Mouse (Mus musculus) cerebellum, postnatal 36 days (tissue): ENCODE measurements around the gene Stx2.
"Not testable (repeated sequence)": the region's sequence is repeated elsewhere in the genome, so short reads cannot be mapped to it uniquely, and the experiment has no call there.

ENCODE experiments used
- DNase-seq, 2 experiments: peaks; one replicate each; pipeline ENCODE4 v3.0.0; 2021 to 2022; ENCODE audit warnings: mixed read lengths in 2 of 2

Gene Stx2

DNA sequence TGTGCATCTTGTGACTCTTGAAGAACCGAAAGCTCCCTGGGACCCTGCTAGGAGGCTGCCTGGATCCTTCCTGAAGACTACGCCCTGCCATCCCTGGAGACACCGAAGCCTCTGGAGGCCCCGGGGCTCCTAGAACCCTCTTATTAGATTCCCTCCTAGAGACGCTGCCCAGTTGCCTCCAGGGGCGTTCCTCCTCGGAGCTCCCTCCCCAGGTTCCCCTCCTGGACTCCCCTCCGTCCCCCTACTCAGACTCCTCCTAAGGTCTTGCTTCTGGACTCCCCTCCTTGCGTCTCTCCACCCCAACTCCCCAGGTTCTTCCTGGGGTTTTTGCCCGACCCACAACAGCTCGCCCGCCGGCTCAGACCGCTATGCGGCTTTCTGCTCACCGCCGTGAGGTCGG is 366 bp downstream of the Stx2 start:
- DNase-seq, result no peak

GRCm38 (mm10) chr5:129007105-129007957 is 1.0 kb downstream of the Stx2 start:
- peak in 1 of 2 experiments; percentile 11 for DNase-seq

DNA sequence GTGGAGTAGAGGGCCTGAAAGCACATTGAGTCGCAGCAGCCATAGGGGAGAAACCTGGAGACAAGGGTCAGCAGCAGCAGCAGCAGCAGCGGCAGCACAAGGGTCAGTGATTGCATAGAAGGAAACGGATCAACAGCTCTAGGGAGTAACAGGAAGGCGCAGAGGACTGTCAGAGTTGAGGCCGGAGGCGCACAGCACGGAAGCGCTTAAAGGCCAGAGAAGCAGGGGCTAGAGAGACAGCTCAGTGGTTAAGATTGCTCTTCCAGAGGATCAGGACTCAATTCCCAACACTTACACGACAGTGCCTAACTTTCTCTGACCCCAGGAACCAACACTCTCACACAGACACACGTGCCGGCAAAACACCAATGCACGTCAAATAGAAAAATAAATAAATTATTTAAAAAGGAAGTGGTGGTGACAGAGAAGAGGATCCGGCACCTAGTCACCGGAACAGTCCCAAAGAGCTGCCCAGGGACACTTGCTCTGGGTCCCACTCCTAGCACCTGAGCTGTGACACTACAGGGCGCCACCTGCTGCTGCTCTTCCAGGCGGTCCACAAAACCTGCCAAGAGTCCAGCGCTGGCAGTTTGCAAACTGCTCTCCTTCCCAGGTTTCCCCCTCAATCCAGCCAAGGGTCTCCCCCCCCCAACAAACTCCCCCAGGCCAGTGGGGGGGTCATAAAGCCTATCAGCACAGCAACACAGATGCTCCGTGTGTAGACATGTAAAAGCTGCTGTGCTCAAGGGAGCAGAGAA is 2.2 kb downstream of the Stx2 start:
- no peak for DNase-seq

- no peak for DNase-seq
Measured at GRCm38 (mm10) chr5:129005416-129005815, 3.0 kb downstream of the Stx2 start.

DNA sequence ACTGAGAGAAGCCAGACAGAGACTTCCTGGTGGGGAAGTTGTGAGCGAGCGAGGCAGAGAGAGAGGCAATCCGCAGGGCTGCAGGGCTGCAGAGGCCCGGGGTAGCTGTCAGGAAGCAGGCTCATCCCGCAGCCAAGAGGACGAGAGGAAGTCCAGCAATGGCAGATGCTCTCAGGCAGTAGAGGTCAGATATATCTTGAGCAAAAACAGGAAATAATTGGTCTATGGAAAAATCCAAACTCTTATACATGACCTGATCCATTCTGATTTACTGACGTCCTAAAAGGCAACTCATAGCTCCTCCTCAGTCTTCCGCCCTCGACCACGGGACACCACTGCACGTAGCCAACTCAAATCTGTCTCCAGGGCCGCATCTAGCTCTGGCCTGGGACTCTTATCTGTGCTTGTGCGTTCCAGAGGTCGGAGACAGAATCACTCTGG is 5.8 kb downstream of the Stx2 start:
- DNase-seq, result no peak

DNA sequence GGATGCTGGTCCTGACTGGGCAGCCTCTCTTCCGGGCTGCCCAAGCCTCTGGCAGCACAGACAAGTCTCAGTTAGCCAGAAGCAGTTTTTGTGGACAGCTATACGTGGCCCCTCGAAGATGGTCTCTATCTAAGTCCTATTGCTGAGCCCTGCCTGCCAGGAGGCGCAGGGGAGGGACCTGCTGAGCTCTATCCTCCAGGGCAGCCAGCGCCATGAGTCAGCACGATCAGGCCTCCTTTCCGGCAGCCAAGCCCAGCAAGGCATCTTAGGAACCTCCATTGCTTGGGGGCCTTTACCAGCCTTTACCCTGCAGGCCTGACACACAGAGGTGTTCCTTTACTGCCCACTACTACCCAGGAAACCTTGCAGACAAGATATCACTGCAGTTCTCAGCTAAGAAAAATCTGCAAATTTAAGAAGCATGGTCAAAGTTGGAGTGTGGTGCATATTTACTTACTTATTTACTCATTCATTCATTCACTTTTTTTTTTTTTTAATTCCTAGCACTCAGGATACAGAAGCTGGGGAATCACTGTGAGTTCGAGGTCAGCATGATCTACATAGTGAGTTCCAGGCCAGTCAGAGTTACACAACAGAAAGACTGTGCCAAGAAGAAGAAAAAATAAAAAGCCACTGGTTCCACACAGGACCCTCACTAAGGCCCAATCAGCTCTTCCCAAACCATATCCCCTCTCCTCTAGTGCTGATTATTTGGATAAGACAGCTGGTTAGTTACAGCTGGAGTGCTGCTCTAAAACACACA is 7.5 kb downstream of the Stx2 start:
- no peak for DNase-seq

DNA sequence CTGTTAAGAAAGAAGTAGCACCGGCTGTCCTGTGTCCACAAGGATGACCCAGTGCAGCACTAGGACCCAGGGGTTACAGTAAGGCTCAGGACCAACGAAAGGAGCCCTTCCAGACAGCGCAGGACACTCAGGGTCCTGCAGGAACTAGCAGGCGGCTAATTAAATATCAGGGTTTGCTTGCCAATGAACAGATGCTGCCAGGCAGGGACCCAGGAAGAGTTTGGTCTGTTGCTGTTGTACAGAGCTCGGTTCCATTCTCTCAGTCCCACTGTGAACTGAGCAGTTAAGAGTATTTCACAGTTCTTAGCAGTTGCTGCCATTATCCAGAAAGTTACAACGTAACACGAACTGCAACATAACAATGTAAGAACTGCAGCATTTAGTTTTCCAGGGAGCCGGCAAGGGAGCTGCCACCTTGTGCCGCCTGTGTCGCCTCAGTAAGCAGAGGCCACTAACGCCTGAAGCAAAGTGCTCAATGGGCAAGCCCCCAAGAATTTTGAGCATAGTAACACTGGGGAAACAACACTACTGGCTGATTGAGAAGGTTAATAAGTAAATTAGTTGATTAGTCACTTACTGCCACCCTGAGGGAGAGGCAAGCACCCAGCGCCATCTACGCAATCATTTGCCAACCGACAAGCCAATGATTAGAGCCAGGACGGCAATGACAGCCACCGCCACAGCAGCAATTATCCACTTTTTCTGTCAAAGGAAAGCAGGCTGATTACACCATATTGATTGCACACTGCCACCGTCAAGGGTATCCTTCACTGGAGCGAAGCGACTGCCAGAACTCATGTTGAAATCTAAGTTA is 21.0 kb downstream of the Stx2 start:
- no peak for DNase-seq

DNA sequence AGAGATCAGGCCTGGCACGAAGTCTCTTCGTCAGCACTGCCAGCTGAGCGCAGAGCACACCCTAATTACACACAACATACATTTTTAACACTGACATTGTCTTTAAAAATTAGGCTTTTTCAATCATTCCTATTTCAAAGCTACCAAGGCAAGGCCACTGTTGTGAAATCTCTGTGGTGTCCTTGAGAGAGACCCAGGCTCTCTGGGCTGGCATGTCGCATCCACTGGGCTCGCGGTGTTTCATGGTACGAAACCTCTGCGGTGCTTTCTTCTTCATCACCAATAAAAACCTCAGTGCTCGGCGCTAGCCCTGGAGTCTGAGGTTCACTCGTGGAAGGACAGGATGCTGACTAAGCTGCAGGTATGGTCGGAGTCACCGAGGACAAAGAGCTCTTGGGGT is 22.4 kb downstream of the Stx2 start:
- no peak for DNase-seq

GRCm38 (mm10) chr5:128984536-128984935 is 23.8 kb downstream of the Stx2 start:
- no peak for DNase-seq

GRCm38 (mm10) chr5:128981607-128982006 is 26.8 kb downstream of the Stx2 start:
- DNase-seq, result peak; percentile 71 to 74

GRCm38 (mm10) chr5:128980857-128981256 is 27.5 kb downstream of the Stx2 start:
- no peak for DNase-seq

- DNase-seq, result no peak
Measured at GRCm38 (mm10) chr5:128978957-128979356, 29.4 kb downstream of the Stx2 start.

DNA sequence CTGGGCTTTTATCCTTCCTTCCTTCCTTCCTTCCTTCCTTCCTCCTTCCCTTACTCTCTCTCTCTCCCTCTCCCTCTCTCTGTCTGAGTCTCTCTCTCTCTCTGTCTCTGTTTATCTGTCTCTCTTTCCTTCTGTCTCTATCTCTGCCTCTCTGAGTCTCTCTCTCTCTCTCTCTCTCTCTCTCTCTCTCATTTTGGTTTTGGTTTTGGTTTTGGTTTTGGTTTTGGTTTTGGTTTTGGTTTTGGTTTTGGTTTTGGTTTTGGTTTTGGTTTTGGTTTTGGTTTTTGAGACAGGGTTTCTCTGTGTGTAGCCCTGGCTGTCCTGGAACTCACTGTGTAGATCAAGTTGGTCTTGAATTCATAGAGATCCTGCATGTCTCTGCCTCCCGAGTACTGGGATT is 30.9 kb downstream of the Stx2 start:
- DNase-seq, result not testable (repeated sequence)

GRCm38 (mm10) chr5:128976266-128976665 is 32.1 kb downstream of the Stx2 start:
- no peak for DNase-seq

DNA sequence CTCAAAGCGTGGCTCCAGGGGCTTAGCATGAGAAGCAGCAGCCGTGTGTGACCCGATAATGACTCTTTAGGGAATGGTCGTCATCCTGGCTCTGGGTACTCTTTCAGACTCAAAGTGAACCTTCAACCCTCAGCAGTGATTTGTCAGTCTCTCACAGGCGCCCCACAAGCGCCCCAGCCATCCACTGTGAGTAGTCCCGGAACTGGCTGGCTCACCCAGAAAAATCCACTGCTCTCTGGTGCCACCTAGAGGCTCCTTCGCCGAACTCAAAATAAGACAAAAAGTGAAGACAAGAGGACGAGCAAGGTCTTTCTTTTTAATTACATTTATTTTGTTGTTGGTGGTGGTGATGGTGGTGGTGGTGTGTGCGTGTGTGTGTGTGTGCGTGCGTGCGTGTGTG is 37.1 kb downstream of the Stx2 start:
- DNase-seq, result peak; percentile 58 to 68

DNA sequence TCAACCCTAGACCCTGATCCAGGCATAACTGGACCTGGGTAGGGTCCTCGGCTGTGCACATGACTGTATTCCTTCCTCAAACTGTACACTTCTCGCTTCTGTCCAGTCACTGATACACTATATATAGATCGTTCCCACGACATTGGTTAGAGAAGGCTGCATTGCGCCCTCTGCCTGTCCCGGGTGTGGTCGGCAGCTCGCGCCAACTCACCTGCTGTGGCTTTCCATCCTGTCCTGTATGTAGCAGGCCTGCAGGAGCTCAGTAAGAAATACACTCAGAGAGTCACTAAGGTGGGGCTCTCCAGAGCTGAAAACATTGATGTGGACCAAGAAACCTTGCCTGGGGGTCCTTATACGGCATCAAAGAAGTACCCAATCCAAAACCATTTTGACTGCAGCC is 37.5 kb downstream of the Stx2 start:
- no peak for DNase-seq

GRCm38 (mm10) chr5:128964353-128964752 is 44.0 kb downstream of the Stx2 start:
- no peak for DNase-seq

GRCm38 (mm10) chr5:128958916-128959315 is 49.5 kb downstream of the Stx2 start:
- no peak for DNase-seq

DNA sequence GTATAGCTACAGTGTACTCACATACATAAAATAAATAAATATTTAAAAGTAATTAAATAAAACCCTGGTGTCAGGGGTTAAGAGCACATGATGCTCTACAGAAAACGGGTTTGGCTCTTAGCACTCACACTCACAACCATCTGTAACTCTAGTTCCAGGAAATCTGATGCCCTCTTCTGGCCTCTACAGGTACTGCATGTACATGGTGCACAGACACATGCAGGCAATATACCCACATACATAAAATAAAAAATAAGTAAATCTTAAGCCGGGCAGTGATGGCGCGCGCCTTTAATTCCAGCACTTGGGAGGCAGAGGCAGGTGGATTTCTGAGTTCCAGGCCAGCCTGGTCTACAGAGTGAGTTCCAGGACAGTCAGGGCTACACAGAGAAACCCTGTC is 54.0 kb downstream of the Stx2 start:
- DNase-seq, result not testable (repeated sequence)

GRCm38 (mm10) chr5:128953278-128954070 is 54.9 kb downstream of the Stx2 start, which contains the start of gene Rimbp2:
Gene Rimbp2, minus strand, starts transcription at chr5:128953486.
- no peak for DNase-seq
